Mouse (Mus musculus) embryonic fibroblast, embryonic 13.5 days (primary cell): Measurements from ENCODE around the gene Trpv3. TPM values are rescaled to one million over a fixed set of nuclear protein-coding genes. Genes with fewer than 3 reads are reported as not detected.
A peak's percentile ranks its signal among the peaks of the same experiment; 100 is the strongest.

Experiments used
- H3K27ac ChIP-seq: 2 replicates; pipeline ENCODE4 v1.5.1; 2012; ENCODE audit warnings: low read length, control low read depth, inconsistent platforms; ENCODE audit not compliant: insufficient read depth
- H3K4me1 ChIP-seq: 2 replicates; pipeline ENCODE4 v1.6.1; 2011; ENCODE audit warnings: low read length; ENCODE audit not compliant: control insufficient read depth, insufficient read depth
- H3K4me3 ChIP-seq: 2 replicates; pipeline ENCODE4 v1.5.1; 2011; ENCODE audit warnings: mild to moderate bottlenecking, control low read depth, low read length; ENCODE audit not compliant: insufficient read depth
- CTCF ChIP-seq: IDR thresholded peaks from 2 replicates; pipeline ENCODE4 v1.5.1; 2011; ENCODE audit warnings: mild to moderate bottlenecking, control low read depth, low read length, moderate library complexity, borderline replicate concordance; ENCODE audit not compliant: insufficient read depth
- POLR2A ChIP-seq: IDR thresholded peaks from 2 replicates; pipeline ENCODE4 v1.6.1; 2011; ENCODE audit warnings: low read depth, mild to moderate bottlenecking, control low read depth, low read length, moderate library complexity
- polyA plus RNA-seq: library from polyadenylated mRNA; stranded (reverse); fragments of >200 nt; gene quantifications from 2 replicates; pipeline ENCODE4 v1.2.4, GENCODE M21; 2011; ENCODE audit warnings: low read depth; ENCODE audit not compliant: missing spikeins, insufficient read length

Trpv3 gene
- polyA plus RNA-seq, 1 experiment = not detected

DNA sequence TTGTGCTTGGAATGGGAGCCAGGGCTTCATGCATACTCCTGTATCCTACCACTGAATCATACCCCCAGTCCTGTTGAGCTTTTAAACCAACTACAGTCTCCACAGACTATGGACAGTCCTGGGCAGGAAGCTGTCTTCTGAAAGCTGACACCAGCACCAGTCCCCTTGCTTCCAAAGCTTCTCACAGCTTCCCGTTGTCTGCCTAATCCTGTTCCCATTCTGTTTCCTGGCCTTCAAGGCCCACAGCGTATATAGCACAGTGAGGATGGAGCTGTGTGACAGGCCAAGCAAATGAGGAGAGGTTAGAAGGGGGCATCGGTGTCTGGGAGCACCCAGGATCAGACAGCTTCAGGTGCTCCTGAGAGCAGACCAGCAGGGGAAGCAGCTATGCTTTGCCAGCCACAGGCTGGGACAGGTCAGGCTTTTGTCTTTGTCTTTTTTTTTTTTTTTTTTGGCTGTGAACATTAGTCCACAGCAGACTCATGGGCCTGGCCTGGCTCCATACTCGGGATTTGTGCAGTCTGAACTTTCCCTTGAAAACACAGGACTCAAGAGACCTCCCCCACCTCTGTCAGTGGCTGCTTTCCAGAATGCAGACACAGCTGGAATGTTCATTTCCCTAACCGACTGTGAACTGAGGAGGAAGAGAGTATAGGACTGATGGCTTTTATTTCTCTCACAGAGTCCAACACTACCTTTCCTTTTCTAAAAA, 31.0 kb upstream of the Trpv3 start:
- TF ChIP-seq POLR2A (no peak), CTCF (no peak)
- peak overlapping the region; percentile 63 for H3K27ac ChIP-seq

DNA sequence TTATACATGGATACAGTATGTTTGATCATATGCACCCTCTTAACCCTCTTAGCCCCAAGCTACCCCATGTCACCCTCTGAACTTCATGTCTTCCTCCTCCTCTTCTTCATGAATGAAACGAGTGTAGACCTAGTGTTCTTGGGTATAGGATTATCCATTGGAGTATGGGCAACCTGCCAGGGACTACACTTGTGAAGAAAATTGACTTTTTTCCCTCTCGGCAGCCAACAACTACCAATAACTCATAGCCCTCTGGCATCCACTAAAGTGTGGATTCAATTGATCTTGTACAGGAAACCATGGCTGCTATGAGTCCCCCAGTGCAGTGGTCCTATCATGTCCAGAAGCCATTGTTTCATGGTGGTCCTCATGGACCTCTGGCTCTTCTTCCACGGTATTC, 30.5 kb upstream of the Trpv3 start:
- Histone ChIP-seq H3K4me3 (no peak overlapping the region), H3K27ac (peak overlapping the region; percentile 63; the same call in 1 of the 2 replicates)
- no peak for TF ChIP-seq POLR2A
- no peak for TF ChIP-seq CTCF

More for the DNA sequence above, 31.0 kb upstream of the Trpv3 start:
- Histone ChIP-seq H3K4me1 (peaks cover 10% of the 10 kb centered on the region; the same call in 1 of the 2 replicates), H3K4me3 (no peak overlapping the region)

DNA sequence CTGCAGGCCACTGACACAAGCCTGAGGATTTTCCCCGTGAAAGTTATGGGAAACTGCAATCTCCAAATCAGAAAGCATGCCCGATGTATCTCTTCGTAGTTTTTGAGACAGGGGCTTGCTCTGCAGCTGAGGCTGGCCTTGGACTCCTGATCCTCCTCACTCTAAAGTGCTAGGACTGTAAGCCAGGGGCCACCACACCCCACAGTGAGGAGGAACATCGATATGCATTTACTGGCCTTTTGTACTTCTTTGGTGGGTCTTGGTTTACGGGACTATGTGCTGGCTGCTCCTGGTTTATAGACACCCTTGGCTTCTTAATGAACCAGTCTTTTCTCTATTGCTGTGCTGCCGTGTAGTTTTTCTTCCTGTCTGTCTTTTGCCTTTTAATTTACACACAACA, 25.0 kb upstream of the Trpv3 start:
- Histone ChIP-seq H3K4me3 (no peak overlapping the region), H3K27ac (no peak overlapping the region), H3K4me1 (no peaks in the 10 kb centered on the region)
- no peak for TF ChIP-seq POLR2A
- no peak for TF ChIP-seq CTCF

More for the DNA sequence above, 30.5 kb upstream of the Trpv3 start:
- H3K4me1 ChIP-seq = peaks cover 10% of the 10 kb centered on the region; the same call in 1 of the 2 replicates

DNA sequence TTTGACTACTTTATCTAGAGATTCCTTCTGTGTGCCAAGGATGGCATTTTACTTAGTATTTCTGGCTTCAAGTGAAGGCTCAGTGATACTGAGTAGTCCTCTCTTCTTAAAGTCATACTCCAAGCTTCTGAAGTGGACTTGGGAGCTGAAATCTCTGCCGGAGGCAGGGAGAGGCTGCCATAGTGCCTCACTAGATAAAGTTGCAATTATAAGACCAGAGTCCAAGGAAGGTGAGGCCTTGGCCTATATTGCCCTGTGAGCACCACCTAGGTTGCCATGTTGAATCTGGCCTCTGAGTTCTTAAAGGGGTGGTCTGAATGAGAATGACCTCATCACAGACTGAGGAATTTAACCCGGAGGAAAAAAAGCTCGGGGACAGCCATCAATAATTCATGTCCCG, 24.4 kb upstream of the Trpv3 start:
- no peak overlapping the region for H3K27ac ChIP-seq
- TF ChIP-seq CTCF (no peak), POLR2A (no peak)
- H3K4me3 ChIP-seq = no peak overlapping the region
- no peaks in the 10 kb centered on the region for H3K4me1 ChIP-seq

DNA sequence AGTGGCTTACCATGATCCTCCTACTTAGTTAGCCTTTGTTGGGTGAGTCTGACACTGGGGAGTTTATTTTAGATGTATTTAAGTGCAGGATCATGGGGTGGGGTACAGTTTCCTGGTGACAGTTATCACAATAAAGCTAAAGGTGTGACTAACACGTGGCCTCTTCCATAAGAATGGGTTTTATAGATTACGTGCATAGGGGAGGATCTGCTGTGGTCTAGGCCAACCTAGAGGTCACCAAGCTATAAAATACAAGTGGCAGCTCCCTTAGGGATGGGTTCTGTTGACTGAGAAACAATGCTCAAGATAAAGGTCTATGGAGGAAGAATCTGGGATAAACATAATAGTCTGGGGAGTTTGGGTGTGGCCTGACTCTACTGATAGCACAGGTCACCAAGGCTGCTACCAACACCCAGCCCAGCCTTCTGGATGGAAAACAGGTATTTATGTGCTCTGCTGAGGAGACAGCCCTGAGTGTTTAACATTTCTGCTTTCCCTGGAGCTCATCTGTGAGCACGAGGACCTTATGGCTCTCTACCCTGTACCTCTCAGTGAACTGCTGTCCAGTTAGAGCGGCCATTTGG, 9.7 kb upstream of the Trpv3 start:
- Histone ChIP-seq H3K4me1 (no peaks in the 10 kb centered on the region), H3K4me3 (no peak overlapping the region), H3K27ac (no peak overlapping the region)
- TF ChIP-seq POLR2A (no peak), CTCF (no peak)

DNA sequence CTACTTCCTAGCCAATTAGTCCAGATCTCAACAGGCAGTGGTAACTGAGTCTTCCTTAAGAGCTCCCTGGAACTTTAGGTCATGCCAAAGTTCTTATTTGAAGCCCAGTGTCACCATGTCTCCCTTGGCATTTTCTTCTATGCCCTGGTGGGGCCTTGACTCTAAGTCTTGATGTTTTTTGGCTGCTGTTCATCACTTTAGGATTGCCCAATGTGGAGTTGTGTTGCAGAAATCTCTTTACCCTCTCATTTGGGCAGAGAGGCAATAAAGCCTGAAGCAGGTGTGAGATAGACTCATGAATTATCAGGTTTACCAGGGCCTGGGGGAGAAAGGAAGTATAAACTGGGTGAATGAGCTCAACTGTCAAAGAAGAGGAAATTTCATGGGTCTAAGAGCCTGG, 8.5 kb upstream of the Trpv3 start:
- TF ChIP-seq CTCF (no peak), POLR2A (no peak)
- no peaks in the 10 kb centered on the region for H3K4me1 ChIP-seq

DNA sequence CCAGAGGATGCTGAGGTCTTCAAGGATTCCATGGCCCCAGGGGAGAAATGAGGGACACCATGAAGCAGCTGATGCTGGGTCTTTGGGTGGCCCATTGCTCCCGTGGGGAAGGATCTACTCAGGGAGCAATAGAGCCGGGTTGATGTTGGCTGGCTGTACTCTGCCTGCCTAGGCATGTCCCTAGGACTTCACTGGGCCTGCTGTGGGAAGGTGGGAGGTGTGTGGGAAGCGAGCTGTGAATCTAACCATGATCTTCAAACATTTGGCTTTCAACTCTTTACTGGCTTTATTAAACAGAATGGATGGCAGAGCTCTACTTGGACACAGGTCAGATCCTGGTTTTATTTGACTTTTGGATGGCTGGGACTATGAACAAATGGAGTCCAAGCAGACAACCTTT, 6.7 kb upstream of the Trpv3 start:
- H3K27ac ChIP-seq = no peak overlapping the region
- no peak overlapping the region for H3K4me3 ChIP-seq
- no peak for TF ChIP-seq CTCF
- no peak for TF ChIP-seq POLR2A
- no peaks in the 10 kb centered on the region for H3K4me1 ChIP-seq

More for the DNA sequence above, 8.5 kb upstream of the Trpv3 start:
- Histone ChIP-seq H3K27ac (no peak overlapping the region), H3K4me3 (no peak overlapping the region)

DNA sequence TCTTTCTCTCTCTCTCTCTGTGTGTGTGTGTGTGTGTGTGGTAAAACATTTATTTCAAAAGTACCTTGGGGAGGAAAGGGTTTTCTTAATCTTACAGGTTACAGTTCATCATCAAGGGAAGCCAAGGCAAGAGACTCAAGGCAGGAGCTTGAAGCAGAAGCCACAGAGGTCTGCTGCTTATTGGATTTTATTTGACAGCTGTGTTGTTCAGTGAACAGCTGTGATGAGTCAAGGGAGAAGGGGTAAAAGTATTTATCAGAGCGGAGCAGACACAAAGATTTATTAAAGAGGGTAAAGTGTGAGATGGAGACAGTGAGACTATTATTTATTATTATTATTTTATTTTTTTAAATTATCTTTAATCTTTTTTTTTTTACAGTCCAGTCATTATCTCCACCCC, 5.8 kb upstream of the Trpv3 start:
- Histone ChIP-seq H3K4me1 (no peaks in the 10 kb centered on the region), H3K27ac (no peak overlapping the region), H3K4me3 (no peak overlapping the region)
- no peak for TF ChIP-seq POLR2A
- TF ChIP-seq CTCF = no peak

DNA sequence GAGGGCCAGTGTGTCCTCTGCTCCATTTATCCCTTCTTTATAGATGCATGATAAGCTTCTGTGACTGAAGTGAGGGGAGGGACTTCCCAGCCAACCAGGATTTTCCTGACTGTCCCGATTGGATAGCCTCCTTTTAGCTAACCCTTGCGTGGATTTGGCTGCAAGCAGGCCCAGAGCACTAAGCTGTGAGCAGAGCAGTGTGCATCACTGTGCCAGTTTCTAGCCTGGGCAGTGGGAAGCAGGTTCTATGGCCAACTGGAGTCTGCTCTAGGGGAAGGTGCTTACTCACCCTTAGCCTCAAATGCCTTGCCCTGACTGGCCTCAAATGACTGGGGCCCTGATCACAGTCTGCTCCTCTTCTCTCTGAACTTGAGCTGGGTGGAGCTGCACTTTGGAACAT, 7.6 kb downstream of the Trpv3 start:
- TF ChIP-seq CTCF (no peak), POLR2A (no peak)
- no peak overlapping the region for H3K4me3 ChIP-seq
- no peak overlapping the region for H3K27ac ChIP-seq
- H3K4me1 ChIP-seq = no peaks in the 10 kb centered on the region

DNA sequence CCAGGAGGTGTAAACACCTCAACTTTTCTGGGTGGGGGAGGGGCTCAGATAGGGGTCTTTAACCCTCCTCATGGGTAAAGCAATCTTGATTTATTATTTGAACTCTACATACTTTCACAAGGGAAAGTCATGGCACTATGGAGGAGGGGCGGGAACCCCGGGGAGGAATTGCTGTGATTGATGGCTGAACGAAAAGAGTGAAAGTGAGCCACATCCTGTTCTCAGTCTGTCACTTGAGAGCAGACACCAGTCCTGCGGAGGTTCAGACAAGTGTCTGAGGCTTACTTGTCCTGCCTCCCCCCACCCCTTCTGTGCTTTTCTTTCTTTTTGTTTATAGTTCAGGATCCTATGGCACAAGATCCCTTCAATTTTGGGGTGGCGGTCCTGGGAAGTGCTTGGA, 13.5 kb downstream of the Trpv3 start:
- no peaks in the 10 kb centered on the region; the same call in 1 of the 2 replicates for H3K4me1 ChIP-seq
- TF ChIP-seq POLR2A = no peak
- no peak for TF ChIP-seq CTCF

More for the DNA sequence above, 13.5 kb downstream of the Trpv3 start:
- Histone ChIP-seq H3K4me3 (no peak overlapping the region), H3K27ac (no peak overlapping the region)
